Mouse (Mus musculus) cerebellum, adult 2 months (tissue): ENCODE data around the gene Nod2.

Experiments used
- CTCF ChIP-seq: fragments of 200-500 bp; IDR thresholded peaks from 2 replicates; pipeline ENCODE4 v1.5.1; 2011; ENCODE audit warnings: low read depth, mild to moderate bottlenecking, control low read depth, low read length, moderate library complexity, borderline replicate concordance; ENCODE audit not compliant: insufficient read depth
- POLR2A ChIP-seq: fragments of 200-500 bp; IDR thresholded peaks from 2 replicates; pipeline ENCODE4 v1.6.1; 2011; ENCODE audit warnings: low read length, control low read depth, borderline replicate concordance; ENCODE audit not compliant: insufficient read depth

DNA sequence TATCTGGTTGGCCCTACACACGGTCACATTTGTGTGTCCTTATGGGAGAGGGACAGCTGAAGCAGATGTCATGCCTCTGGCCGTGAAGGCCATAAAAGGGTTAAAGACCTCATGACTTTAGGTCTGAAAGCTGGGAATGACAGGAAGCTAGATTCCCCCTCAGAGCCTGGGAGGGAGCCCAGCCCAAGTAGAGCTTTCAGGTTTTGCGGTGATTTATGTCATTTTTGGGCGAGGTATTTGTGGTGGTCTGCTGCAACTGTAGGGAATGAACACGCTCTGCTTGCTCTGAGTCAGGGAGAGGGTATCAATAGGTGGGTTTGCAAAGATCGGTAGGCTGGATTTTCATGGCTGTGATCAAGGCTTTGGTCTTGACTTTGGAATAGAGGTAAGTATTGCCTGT is 42.8 kb downstream of the Nod2 start:
- TF ChIP-seq CTCF (no peak), POLR2A (no peak)
